Mouse (Mus musculus) testis, adult 2 months (tissue): ENCODE results near the gene Angptl1.

Source experiments
- CTCF ChIP-seq: fragments of 200-500 bp; IDR thresholded peaks from 2 replicates; pipeline ENCODE4 v1.5.1; 2012; ENCODE audit warnings: low read depth, mild to moderate bottlenecking, inconsistent platforms, low read length, moderate library complexity; ENCODE audit not compliant: control insufficient read depth, insufficient read depth, insufficient replicate concordance
- POLR2A ChIP-seq: fragments of 200-500 bp; IDR thresholded peaks from 2 replicates; pipeline ENCODE4 v1.6.1; 2012; ENCODE audit warnings: low read depth, mild to moderate bottlenecking, inconsistent platforms, low read length, moderate library complexity; ENCODE audit not compliant: control insufficient read depth

- no peak for TF ChIP-seq CTCF
- TF ChIP-seq POLR2A, result no peak
Measured at GRCm38 (mm10) chr1:156870616-156871015, 32.3 kb downstream of the Angptl1 start.
